Mouse (Mus musculus): ENCODE data around the gene Obsl1. TPM values are rescaled to one million over a fixed set of nuclear protein-coding genes. Genes with fewer than 3 reads are reported as not detected.
A peak's percentile ranks its signal among the peaks of the same experiment; 100 is the strongest.

Gene Obsl1
- total and polyA plus RNA-seq, 2 experiments from 2014 or later, result 22.9 to 43.7 TPM

- DNase-seq (no peak), ATAC-seq (peak; percentile 40; the same call in 1 of the 2 replicates)
- peaks cover 3% of the 10 kb centered on the region for H3K4me1 ChIP-seq (ENCODE audit: insufficient read depth)
- no peak for TF ChIP-seq CTCF (IDR thresholded peaks at IDR 0.05; ENCODE audit: low read depth)
- no peaks in the 10 kb centered on the region for H3K36me3 ChIP-seq (ENCODE audit: insufficient read depth)
- 18% methylated on average over 5 of the region's 5 CpGs for WGBS
- no peak overlapping the region for H3K9ac ChIP-seq
- H3K27me3 ChIP-seq (ENCODE audit: insufficient read depth, low read length), result peaks cover 19% of the 10 kb centered on the region
- H3K27ac ChIP-seq (ENCODE audit: low read depth, low read length), result no peak overlapping the region
- no peak overlapping the region for H3K4me2 ChIP-seq (ENCODE audit: low read depth)
- H3K9me3 ChIP-seq (ENCODE audit: low read length), result no peaks in the 10 kb centered on the region
- no peak overlapping the region for H3K4me3 ChIP-seq (ENCODE audit: low read depth, low read length)
Observed at GRCm38 (mm10) chr1:75455948-75456347, 50.3 kb downstream of the Obsl1 start.

GRCm38 (mm10) chr1:75455433-75455832 lies 50.8 kb downstream of the Obsl1 start:
- ATAC-seq (no peak), DNase-seq (no peak)
- Histone ChIP-seq H3K27me3 (ENCODE audit: insufficient read depth, low read length) (peaks cover 22% of the 10 kb centered on the region), H3K4me3 (ENCODE audit: low read depth, low read length) (no peak overlapping the region), H3K27ac (ENCODE audit: low read depth, low read length) (no peak overlapping the region), H3K9me3 (ENCODE audit: low read length) (no peaks in the 10 kb centered on the region), H3K4me2 (ENCODE audit: low read depth) (no peak overlapping the region), H3K9ac (no peak overlapping the region), H3K36me3 (ENCODE audit: insufficient read depth) (no peaks in the 10 kb centered on the region), H3K4me1 (ENCODE audit: insufficient read depth) (peaks cover 8% of the 10 kb centered on the region)
- 73% methylated on average over 3 of the region's 3 CpGs for WGBS
- TF ChIP-seq CTCF (IDR thresholded peaks at IDR 0.05; ENCODE audit: low read depth), result no peak

- no peak for TF ChIP-seq CTCF (IDR thresholded peaks at IDR 0.05; ENCODE audit: low read depth)
- 54% methylated on average over 5 of the region's 5 CpGs for WGBS
- peaks cover 40% of the 10 kb centered on the region for H3K27me3 ChIP-seq (ENCODE audit: insufficient read depth, low read length)
Observed at GRCm38 (mm10) chr1:75451900-75452299, 54.4 kb downstream of the Obsl1 start.

GRCm38 (mm10) chr1:75450314-75451005 lies 55.8 kb downstream of the Obsl1 start, which contains the start of gene Asic4:
Gene Asic4 (plus strand): TSS chr1:75450436.
- Histone ChIP-seq H3K4me3 (ENCODE audit: low read depth, low read length) (peak within 1 kb of the TSS; percentile 32), H3K4me2 (ENCODE audit: low read depth) (peak within 1 kb of the TSS; percentile 58), H3K27ac (ENCODE audit: low read depth, low read length) (peak within 1 kb of the TSS; percentile 35; the same call in 1 of the 2 replicates), H3K9me3 (ENCODE audit: low read length) (no peaks in the 10 kb centered on the region), H3K9ac (peak within 1 kb of the TSS; percentile 52), H3K36me3 (ENCODE audit: insufficient read depth) (no peaks in the 10 kb centered on the region), H3K27me3 (ENCODE audit: insufficient read depth, low read length) (peaks cover 41% of the 10 kb centered on the region), H3K4me1 (ENCODE audit: insufficient read depth) (peaks cover 12% of the 10 kb centered on the region)
- no peak for TF ChIP-seq CTCF (IDR thresholded peaks at IDR 0.05; ENCODE audit: low read depth)
- WGBS, result 6% methylated on average over 34 of the region's 35 CpGs
- DNase-seq, result peak; percentile 58
- peak; percentile 38; the same call in 1 of the 2 replicates for ATAC-seq

More at GRCm38 (mm10) chr1:75451900-75452299, 54.4 kb downstream of the Obsl1 start:
- no peaks in the 10 kb centered on the region for H3K36me3 ChIP-seq (ENCODE audit: insufficient read depth)
- H3K4me1 ChIP-seq (ENCODE audit: insufficient read depth), result peaks cover 15% of the 10 kb centered on the region
- H3K9me3 ChIP-seq (ENCODE audit: low read length), result no peaks in the 10 kb centered on the region
- H3K9ac ChIP-seq, result no peak overlapping the region
- DNase-seq (no peak), ATAC-seq (no peak)
- no peak overlapping the region for H3K4me2 ChIP-seq (ENCODE audit: low read depth)
- H3K27ac ChIP-seq (ENCODE audit: low read depth, low read length), result no peak overlapping the region
- H3K4me3 ChIP-seq (ENCODE audit: low read depth, low read length), result no peak overlapping the region

GRCm38 (mm10) chr1:75449377-75450135 lies 56.7 kb downstream of the Obsl1 start:
- no peak overlapping the region for H3K9ac ChIP-seq
- peaks cover 20% of the 10 kb centered on the region for H3K4me1 ChIP-seq (ENCODE audit: insufficient read depth)
- H3K4me3 ChIP-seq (ENCODE audit: low read depth, low read length), result peak overlapping the region; percentile 32
- WGBS, result 10% methylated on average over 8 of the region's 8 CpGs
- no peaks in the 10 kb centered on the region for H3K9me3 ChIP-seq (ENCODE audit: low read length)
- peak overlapping the region; percentile 58 for H3K4me2 ChIP-seq (ENCODE audit: low read depth)
- TF ChIP-seq CTCF (IDR thresholded peaks at IDR 0.05; ENCODE audit: low read depth), result no peak
- H3K36me3 ChIP-seq (ENCODE audit: insufficient read depth), result no peaks in the 10 kb centered on the region
- ATAC-seq (no peak), DNase-seq (no peak)
- peaks cover 41% of the 10 kb centered on the region for H3K27me3 ChIP-seq (ENCODE audit: insufficient read depth, low read length)
- H3K27ac ChIP-seq (ENCODE audit: low read depth, low read length), result no peak overlapping the region

- 0 out of 2 replicates have a peak overlapping the region, but pooled peaks have one; percentile 3 for H3K4me2 ChIP-seq (ENCODE audit: low read depth)
- no peak for TF ChIP-seq CTCF (IDR thresholded peaks at IDR 0.05; ENCODE audit: low read depth)
- peaks cover 26% of the 10 kb centered on the region for H3K4me1 ChIP-seq (ENCODE audit: insufficient read depth)
- 2% methylated on average over 13 of the region's 14 CpGs for WGBS
- no peak for DNase-seq
- no peaks in the 10 kb centered on the region for H3K9me3 ChIP-seq (ENCODE audit: low read length)
- H3K9ac ChIP-seq, result no peak overlapping the region
- H3K27ac ChIP-seq (ENCODE audit: low read depth, low read length), result no peak overlapping the region
- no peak overlapping the region; the same call in 1 of the 2 replicates for H3K4me3 ChIP-seq (ENCODE audit: low read depth, low read length)
- no peaks in the 10 kb centered on the region for H3K36me3 ChIP-seq (ENCODE audit: insufficient read depth)
- no peak for ATAC-seq
- H3K27me3 ChIP-seq (ENCODE audit: insufficient read depth, low read length), result peaks cover 41% of the 10 kb centered on the region
Observed at GRCm38 (mm10) chr1:75448937-75449336, 57.3 kb downstream of the Obsl1 start.

GRCm38 (mm10) chr1:75448052-75448431 lies 58.2 kb downstream of the Obsl1 start:
- Histone ChIP-seq H3K27me3 (ENCODE audit: insufficient read depth, low read length) (peaks cover 41% of the 10 kb centered on the region), H3K9ac (no peak overlapping the region), H3K36me3 (ENCODE audit: insufficient read depth) (no peaks in the 10 kb centered on the region), H3K4me1 (ENCODE audit: insufficient read depth) (peaks cover 26% of the 10 kb centered on the region), H3K9me3 (ENCODE audit: low read length) (no peaks in the 10 kb centered on the region), H3K4me2 (ENCODE audit: low read depth) (peak overlapping the region; percentile 29), H3K4me3 (ENCODE audit: low read depth, low read length) (no peak overlapping the region), H3K27ac (ENCODE audit: low read depth, low read length) (no peak overlapping the region)
- DNase-seq, result no peak
- TF ChIP-seq CTCF (IDR thresholded peaks at IDR 0.05; ENCODE audit: low read depth), result no peak
- under 1% methylated on average over 7 of the region's 7 CpGs for WGBS
- no peak for ATAC-seq

Data from forebrain, postnatal 0 days (tissue).